Mouse (Mus musculus): ENCODE results near the gene Cenpb. TPM values are rescaled to one million over a fixed set of nuclear protein-coding genes. Genes with fewer than 3 reads are reported as not detected.

Gene Cenpb
- total RNA-seq, 2 experiments from 2014 or later = 77.3 to 78.8 TPM

DNA sequence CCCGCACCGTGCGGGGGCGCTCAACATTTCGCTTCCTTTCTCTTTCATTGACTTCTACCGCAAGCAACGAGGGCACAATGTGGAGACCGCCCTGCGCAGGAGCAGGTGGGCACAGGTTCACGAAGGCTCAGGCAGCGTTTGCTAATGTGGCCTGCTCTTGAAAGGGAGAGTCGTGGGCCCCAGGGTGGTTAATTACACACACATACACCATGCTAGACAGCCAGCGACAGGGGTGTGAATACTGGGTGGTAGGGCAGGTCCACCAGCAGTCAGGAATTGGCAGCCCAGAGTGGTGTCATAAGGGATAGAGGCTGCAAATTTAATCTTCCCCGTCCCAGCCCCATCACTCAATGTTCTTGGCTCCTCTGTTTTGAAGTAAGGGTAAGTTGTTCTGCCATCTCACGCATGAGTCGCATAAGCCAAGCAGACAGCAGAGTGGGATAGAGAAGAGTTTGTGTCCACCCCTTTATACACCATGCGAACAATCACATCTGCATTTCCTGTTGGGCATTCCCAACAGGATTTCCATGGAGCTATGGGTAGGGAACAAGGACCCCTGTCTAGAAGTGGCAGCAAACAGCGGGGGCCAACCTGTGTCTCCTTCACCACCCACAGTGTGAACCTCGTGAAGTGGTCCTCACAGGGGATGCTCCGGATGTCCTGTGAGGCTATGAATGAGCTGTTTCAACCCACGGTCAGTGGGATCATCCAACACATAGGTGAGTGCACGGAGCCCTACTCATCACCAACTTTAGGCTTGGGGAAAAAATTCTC is 36.7 kb downstream of the Cenpb start:
- intact Hi-C loops (cut with DNase I) = loop anchor here (5.0 kb wide), 1 partner anchor 46 kb away; no protein-coding TSS in a partner anchor
- DNase-seq (ENCODE audit: low spot score in 2 of 2) = no peak

- intact Hi-C loops (cut with DNase I) = loop anchor here (5.0 kb wide), 1 partner anchor 45 kb away; no protein-coding TSS in a partner anchor
- DNase-seq (ENCODE audit: low spot score in 2 of 2) = peak; percentile 33 to 37
These were observed 37.3 kb downstream of the Cenpb start for GRCm38 (mm10) chr2:131142592-131142991.

- intact Hi-C loops (cut with DNase I) = loop anchor here (5.0 kb wide), 1 partner anchor 44 kb away; no protein-coding TSS in a partner anchor
- no peak for DNase-seq (ENCODE audit: low spot score in 2 of 2)
These were observed 38.4 kb downstream of the Cenpb start for GRCm38 (mm10) chr2:131141336-131141986.

DNA sequence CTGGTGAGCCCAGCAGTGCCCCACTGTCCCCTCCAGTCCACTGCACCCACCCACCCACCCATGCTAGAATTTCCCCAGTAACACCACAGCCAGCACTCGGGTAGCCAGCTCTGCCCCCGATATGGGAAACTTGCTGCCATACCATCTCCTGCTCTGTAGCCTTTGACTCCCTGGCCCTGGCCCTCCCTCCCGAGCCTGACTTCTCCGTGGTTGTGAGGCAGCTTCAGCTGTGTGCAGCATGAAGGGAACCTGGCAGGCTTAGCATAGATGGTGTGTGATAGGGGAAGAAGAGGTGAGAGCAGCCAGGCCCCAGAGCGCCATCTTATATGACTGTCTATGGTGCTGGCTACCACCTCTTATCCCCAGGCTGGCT is 39.3 kb downstream of the Cenpb start:
- intact Hi-C loops (cut with DNase I) = loop anchor here (5.0 kb wide), 1 partner anchor 43 kb away; no protein-coding TSS in a partner anchor
- DNase-seq (ENCODE audit: low spot score in 2 of 2) = no peak

GRCm38 (mm10) chr2:131139886-131140532 is 39.9 kb downstream of the Cenpb start:
- intact Hi-C loops (cut with DNase I) = loop anchor here (5.0 kb wide), 1 partner anchor 43 kb away; no protein-coding TSS in a partner anchor
- no peak for DNase-seq (ENCODE audit: low spot score in 2 of 2)

DNA sequence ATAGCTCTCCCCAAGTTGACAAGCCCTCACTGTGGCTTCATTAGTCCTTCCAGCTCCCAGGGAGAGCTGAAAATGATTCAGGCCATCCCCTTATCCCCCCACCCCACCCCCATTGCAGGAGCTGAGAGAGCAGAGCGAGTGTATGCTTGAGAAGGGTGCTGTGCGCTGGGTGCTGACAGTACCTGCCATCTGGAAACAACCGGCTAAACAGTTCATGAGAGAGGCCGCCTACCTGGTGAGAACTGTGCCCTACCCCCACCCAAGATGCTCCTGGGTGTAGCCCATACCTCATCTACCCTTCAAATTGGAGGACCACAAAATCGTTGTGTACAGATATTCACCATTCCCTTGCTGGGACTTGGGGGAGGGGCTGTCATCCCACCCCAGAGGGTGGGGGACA is 40.6 kb downstream of the Cenpb start:
- no peak for DNase-seq (ENCODE audit: low spot score in 2 of 2)
- intact Hi-C loops (cut with DNase I) = no loop called here

DNA sequence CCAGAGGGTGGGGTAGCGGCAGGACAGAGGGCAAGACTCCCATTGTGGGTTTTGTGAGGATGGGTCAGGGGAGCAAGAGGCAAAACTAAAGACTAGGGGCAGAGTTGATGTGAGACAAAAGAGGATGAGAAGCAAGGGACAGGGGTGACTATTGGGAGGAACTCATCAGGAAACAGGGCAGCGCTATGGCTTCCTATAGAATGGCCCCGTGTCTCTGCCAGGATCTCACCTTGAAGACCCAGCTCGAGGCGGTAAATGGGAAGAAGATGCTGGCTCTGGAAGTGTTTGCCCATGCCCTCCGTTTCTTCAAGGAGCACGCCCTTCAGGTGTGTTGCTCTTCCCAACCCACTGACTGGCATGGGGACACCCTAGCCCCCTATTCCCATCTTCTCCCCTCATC is 41.1 kb downstream of the Cenpb start:
- intact Hi-C loops (cut with DNase I) = no loop called here

DNA sequence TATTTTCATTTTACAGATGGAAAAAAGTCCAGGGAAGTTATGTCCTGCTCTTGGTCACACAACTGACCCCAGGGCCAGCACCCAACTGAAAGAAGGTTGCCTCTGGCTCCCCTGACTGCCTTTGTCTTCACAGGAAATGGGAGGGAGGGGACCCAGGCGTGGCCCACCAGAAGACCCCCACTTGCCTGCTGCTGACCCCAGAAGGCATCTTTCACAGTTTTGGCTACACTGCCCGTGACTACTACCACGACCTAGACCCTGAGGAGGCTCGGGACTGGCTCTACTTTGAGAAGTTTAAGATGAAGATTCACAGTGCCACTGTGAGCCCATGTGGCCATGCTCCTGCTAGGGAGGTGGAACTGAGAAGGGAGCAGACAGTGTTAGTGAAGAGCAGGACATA is 41.6 kb downstream of the Cenpb start:
- no peak for DNase-seq (ENCODE audit: low spot score in 2 of 2)
- intact Hi-C loops (cut with DNase I) = no loop called here

More for the DNA sequence above, 41.1 kb downstream of the Cenpb start:
- no peak for DNase-seq (ENCODE audit: low spot score in 2 of 2)

DNA sequence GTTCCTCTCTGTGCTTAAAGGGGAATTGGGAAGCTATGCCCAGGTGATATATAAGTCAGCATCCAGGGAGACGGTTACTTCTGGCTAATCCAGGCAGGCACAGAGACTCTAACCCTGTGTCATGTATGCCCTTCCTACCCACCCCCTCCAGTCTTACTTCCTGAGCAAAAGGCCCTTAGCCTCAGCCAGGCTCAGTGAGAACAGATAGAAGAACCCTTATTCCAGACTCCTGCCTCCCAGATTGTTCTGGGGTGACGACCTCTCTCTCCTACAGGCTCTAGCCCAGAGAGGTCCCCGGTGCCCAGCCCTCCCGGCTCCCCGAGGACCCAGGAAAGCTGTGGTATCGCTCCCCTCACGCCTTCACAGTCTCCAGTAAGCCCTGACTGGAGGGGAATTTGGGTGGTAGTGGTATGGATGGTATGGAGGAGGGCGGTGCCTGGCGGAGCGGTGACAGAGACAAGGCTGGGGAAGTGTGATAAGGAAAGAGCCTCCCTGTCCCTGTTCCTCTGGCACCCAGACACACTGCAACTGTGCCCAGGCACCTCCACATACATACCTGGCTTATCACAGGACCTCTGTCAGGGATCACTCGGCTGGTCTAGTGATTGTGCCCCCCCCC is 44.2 kb downstream of the Cenpb start:
- DNase-seq (ENCODE audit: low spot score in 2 of 2) = no peak
- intact Hi-C loops (cut with DNase I) = no loop called here

- intact Hi-C loops (cut with DNase I) = no loop called here
- no peak for DNase-seq (ENCODE audit: low spot score in 2 of 2)
These were observed 45.0 kb downstream of the Cenpb start for GRCm38 (mm10) chr2:131134826-131135400.

GRCm38 (mm10) chr2:131134381-131134780 is 45.5 kb downstream of the Cenpb start:
- intact Hi-C loops (cut with DNase I) = no loop called here
- no peak for DNase-seq (ENCODE audit: low spot score in 2 of 2)

DNA sequence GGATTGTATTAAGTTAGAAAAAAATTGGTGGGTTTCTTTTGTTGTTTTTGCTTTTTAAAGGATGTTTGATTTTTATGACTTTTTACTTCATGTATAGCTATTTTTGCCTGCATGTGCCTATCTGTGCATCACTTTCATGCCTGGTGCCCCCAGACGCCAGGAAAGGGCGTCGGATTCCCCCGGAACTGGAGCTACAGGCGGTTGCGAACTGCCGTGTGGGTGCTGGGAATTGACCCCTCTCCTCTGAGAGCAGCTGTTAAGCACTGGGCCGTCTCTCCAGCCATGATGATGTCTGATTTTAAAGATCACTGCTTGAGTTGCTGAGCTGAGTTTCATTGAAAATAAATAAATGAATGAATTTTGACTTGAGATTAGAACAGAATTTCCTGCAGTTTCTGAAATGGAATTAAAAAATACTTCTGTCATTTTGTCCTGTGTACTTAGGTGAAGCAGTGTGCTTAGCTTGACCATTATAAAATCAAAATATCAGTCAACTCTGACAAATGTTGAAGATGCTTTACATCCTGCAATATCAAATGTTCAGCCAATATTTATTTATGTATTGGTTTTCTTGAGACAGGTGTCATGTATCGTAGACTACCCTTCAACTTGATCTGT is 46.8 kb downstream of the Cenpb start, which contains the start of gene Gm11037:
Gm11037 (plus strand) TSS at position 568 of the 618 bp plus-strand sequence.
- intact Hi-C loops (cut with DNase I) = no loop called here
- no peak for DNase-seq (ENCODE audit: low spot score in 2 of 2)

DNA sequence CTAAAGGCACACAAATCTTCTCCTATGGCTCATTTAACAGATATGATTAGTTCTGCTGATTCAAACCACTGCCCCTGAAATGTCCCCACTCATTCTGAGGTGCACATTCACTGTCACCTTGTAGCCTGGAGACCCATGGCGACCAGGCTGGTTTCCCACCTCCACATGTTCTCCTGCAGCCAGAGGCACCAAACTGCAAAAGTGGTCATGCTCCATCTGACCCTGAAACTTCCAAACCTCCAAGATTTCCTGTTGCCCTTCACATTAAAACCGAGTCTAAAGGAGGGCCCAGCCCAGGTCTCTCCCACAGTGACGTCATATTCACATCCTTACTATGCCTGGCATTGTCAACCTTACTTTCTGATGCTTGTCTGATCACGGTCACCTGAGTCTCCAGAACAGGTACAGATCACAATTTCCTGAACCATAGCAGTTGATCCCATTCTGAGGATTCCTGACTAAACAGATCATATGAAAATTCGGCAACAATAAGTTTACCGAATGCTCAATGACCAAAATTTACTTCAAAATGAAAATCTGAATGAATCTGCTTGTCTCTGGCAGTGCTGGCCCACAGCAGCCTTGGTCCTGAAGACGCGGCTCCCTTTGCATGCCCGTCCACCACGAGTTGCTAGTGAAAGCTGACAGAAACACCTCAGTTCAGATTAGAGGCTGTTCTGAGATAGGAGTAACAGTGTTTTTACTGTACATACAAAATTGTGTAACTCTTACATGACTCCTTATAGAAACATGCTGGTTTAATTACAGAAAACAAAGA is 47.6 kb downstream of the Cenpb start:
- DNase-seq (ENCODE audit: low spot score in 2 of 2) = no peak
- intact Hi-C loops (cut with DNase I) = no loop called here

DNA sequence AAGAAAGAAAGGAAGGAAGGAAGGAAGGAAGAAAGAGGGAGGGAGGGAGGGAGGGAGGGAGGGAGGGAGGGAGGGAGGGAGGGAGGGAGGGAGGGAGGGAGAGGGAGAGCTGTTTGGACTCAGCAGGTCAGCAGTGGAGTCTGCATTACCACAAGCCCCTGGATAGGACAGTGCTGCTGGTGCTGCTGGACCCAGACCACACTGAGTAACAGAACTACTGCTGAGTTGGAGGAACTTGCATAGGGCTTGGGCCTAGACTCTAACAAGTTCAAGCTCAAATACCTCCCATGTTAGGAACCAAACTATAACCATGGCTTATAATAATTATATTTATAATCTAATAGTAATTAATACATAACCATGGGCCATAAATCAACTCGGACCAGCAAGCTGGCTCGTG is 49.0 kb downstream of the Cenpb start:
- intact Hi-C loops (cut with DNase I) = no loop called here
- DNase-seq (ENCODE audit: low spot score in 2 of 2) = no peak

- intact Hi-C loops (cut with DNase I) = no loop called here
- no peak for DNase-seq (ENCODE audit: low spot score in 2 of 2)
These were observed 50.0 kb downstream of the Cenpb start for GRCm38 (mm10) chr2:131129836-131130235.

GRCm38 (mm10) chr2:131128636-131129157 is 51.2 kb downstream of the Cenpb start:
- intact Hi-C loops (cut with DNase I) = no loop called here
- no peak for DNase-seq (ENCODE audit: low spot score in 2 of 2)

DNA sequence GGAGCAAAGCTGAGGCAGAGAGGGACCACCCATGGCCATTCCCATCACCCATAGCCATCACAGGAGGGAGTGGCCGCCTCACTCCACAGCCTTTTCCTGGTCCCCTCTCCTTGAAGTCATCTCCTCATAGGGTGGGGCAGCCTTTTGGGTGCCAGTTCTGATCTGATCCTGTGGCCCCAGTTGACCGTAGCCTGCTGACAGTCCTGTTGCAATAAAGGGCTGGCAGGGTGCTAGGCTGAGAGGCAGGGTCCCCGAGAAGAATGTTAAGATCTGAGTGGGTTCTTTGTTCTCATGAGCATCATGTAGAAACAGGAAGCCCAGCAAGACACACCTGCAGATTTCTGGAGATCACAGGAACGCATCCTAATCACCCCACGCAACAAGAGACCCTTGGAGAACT is 51.7 kb downstream of the Cenpb start:
- DNase-seq (ENCODE audit: low spot score in 2 of 2) = no peak
- intact Hi-C loops (cut with DNase I) = no loop called here

DNA sequence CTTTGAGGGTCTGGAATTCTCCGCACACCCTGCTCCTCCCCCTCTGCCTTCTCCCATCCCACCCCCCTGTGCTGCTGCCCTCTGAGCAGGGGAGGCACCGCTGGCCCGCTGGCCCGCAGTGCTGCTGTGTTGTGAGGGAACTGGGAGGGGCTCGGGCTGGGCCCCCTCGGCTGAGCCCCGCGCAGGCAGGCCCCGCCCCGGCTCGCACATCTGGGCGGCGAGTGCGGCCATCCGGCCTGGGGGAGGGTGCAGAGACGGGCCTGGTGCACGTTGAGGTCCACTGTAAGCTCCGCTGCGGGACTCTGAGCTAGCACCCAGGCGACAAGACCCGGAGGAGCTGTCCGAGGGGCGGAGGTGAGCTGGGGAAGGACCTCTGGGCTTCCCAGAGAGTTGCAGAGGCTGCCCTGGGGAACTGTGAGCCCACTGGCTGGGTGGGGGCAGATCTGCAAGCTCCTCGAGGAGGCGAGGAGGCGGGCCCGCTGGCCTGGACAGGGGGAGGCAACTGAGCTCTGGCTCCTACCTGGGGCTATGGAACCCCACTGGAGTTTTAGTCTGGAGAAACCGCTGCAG is 52.6 kb downstream of the Cenpb start, which contains the start of gene Hspa12b:
Hspa12b (plus strand) TSS at position 120 of the 570 bp plus-strand sequence.
- DNase-seq (ENCODE audit: low spot score in 2 of 2) = no peak
- intact Hi-C loops (cut with DNase I) = no loop called here
